Mouse (Mus musculus) erythroblast, embryonic 14.5 days (primary cell): ENCODE data around the gene Micu1.

Experiments used
- GATA1 ChIP-seq: IDR thresholded peaks from 2 replicates; pipeline ENCODE4 v1.6.1; 2012; ENCODE audit warnings: low read length, inconsistent platforms, mixed read lengths
- TAL1 ChIP-seq: IDR thresholded peaks from 3 replicates; pipeline ENCODE4 v1.6.1; 2012; ENCODE audit warnings: low read length, inconsistent platforms, mixed read lengths

- TF ChIP-seq GATA1 (no peak), TAL1 (no peak)
Measured at GRCm38 (mm10) chr10:59861201-59861600, 158.9 kb downstream of the Micu1 start.
